Mouse (Mus musculus): Measurements from ENCODE around the gene Eif1ad.
"Not testable (repeated sequence)": the region's sequence is repeated elsewhere in the genome, so short reads cannot be mapped to it uniquely, and the experiment has no call there.

Gene Eif1ad

GRCm38 (mm10) chr19:5366175-5367052 lies at the start of gene Eif1ad:
Gene Eif1ad, plus strand, starts transcription at chr19:5366741.
- DNase-seq = peak; percentile 99

GRCm38 (mm10) chr19:5323801-5324200 lies 42.7 kb upstream of the Eif1ad start:
- no peak for DNase-seq

GRCm38 (mm10) chr19:5327970-5328369 lies 38.6 kb upstream of the Eif1ad start:
- no peak for DNase-seq

GRCm38 (mm10) chr19:5334741-5335140 lies 31.8 kb upstream of the Eif1ad start:
- DNase-seq = no peak

- DNase-seq = no peak
Observed at GRCm38 (mm10) chr19:5335441-5335840, 31.1 kb upstream of the Eif1ad start, which contains the start of gene Catsper1. Gene Catsper1, plus strand, starts transcription at chr19:5335741.

- peak; percentile 85 for DNase-seq
Observed at GRCm38 (mm10) chr19:5337975-5338374, 28.6 kb upstream of the Eif1ad start.

GRCm38 (mm10) chr19:5341360-5341759 lies 25.2 kb upstream of the Eif1ad start:
- no peak for DNase-seq

- DNase-seq = no peak
Observed at GRCm38 (mm10) chr19:5345297-5346131, 21.0 kb upstream of the Eif1ad start.

- no peak for DNase-seq
Observed at GRCm38 (mm10) chr19:5348064-5348463, 18.5 kb upstream of the Eif1ad start.

- DNase-seq = peak; percentile 52
Observed at GRCm38 (mm10) chr19:5348526-5349501, 17.7 kb upstream of the Eif1ad start.

GRCm38 (mm10) chr19:5349502-5349873 lies 17.1 kb upstream of the Eif1ad start, which contains the start of gene Cst6:
Gene Cst6, minus strand, starts transcription at chr19:5349574.
- not testable (repeated sequence) for DNase-seq

- DNase-seq = no peak
Observed at GRCm38 (mm10) chr19:5353609-5354008, 12.9 kb upstream of the Eif1ad start.

GRCm38 (mm10) chr19:5356080-5356479 lies 10.5 kb upstream of the Eif1ad start:
- DNase-seq = peak; percentile 18

- no peak for DNase-seq
Observed at GRCm38 (mm10) chr19:5362186-5362585, 4.4 kb upstream of the Eif1ad start.

- no peak for DNase-seq
Observed at GRCm38 (mm10) chr19:5364124-5364523, 2.4 kb upstream of the Eif1ad start.

GRCm38 (mm10) chr19:5365751-5366150 lies 790 bp upstream of the Eif1ad start:
- DNase-seq = no peak

GRCm38 (mm10) chr19:5367053-5367359 lies 465 bp downstream of the Eif1ad start, which contains the start of gene Banf1:
Gene Banf1, minus strand, starts transcription at chr19:5367168.
- DNase-seq = no peak

GRCm38 (mm10) chr19:5367455-5367854 lies 914 bp downstream of the Eif1ad start:
- DNase-seq = peak; percentile 23

GRCm38 (mm10) chr19:5370932-5371331 lies 4.4 kb downstream of the Eif1ad start:
- no peak for DNase-seq

GRCm38 (mm10) chr19:5372724-5373123 lies 6.2 kb downstream of the Eif1ad start:
- DNase-seq = no peak

- DNase-seq = no peak
Observed at GRCm38 (mm10) chr19:5374177-5374576, 7.6 kb downstream of the Eif1ad start.

- DNase-seq = no peak
Observed at GRCm38 (mm10) chr19:5374748-5375147, 8.2 kb downstream of the Eif1ad start.

GRCm38 (mm10) chr19:5377446-5377845 lies 10.9 kb downstream of the Eif1ad start:
- no peak for DNase-seq

Data from embryo, embryonic 11 days (tissue).